Mouse (Mus musculus) cerebellum, postnatal 10 days (tissue): ENCODE data around the gene Pitpnc1.
"Not testable (repeated sequence)": the region's sequence is repeated elsewhere in the genome, so short reads cannot be mapped to it uniquely, and the experiment has no call there.

Experiments
- DNase-seq, 2 experiments: peaks; one replicate each; pipeline ENCODE4 v3.0.0; 2021; ENCODE audit warnings: mixed read lengths in 2 of 2

Gene Pitpnc1

GRCm38 (mm10) chr11:107470521-107471041 is at the start of gene Pitpnc1:
Gene Pitpnc1, minus strand, starts transcription at chr11:107470699.
- peak; percentile 86 to 94 for DNase-seq

- DNase-seq = no peak
Measured at GRCm38 (mm10) chr11:107518645-107519429, 48.3 kb upstream of the Pitpnc1 start.

GRCm38 (mm10) chr11:107516387-107516786 is 45.9 kb upstream of the Pitpnc1 start:
- no peak for DNase-seq

GRCm38 (mm10) chr11:107513047-107513446 is 42.5 kb upstream of the Pitpnc1 start:
- peak; percentile 65 to 82 for DNase-seq

- DNase-seq = peak; percentile 82 to 84
Measured at GRCm38 (mm10) chr11:107511954-107512353, 41.5 kb upstream of the Pitpnc1 start.

DNA sequence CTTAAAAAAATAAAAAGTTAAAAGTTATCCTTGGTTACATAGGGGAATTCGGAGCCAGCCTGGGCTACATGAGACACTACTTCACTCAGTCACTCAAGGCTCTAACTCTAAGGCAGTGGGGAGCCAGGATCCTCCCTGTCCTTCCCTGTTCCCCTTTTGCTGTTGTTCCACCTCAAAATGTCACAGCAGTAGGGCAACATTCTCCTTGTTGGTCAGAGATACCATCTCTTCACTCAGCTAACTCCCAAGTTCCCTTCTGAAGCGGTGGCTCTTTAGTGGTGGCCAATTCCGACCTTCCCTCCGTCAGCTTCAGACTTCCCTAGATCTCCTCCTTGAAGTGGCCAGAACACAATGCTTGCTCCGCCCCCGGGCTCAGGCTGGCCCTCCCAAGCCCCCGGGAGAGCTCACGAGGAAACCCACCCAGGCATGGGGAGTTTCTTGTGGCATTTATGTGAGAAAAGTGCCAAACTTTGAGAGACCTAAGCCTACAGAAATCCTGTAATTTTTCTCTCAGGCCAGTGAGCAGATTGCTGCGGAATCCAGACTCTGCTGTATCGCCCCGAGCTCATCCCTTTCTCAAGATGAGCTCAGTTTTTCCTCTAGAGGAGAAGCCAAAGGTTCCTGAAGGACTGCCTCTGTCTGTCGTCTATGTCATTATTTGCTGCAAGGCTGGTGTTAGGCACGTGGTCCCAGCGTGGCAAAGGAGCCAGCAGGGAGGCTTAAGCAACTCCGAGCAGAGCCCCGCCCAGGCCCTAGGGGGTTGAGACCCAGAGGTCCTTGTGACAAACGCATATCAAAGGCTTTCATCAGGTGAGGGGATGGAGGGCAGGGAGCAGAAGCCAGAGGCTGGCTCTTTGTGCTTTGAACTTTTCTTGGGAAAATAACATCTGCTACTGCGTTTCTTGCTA is 40.1 kb upstream of the Pitpnc1 start:
- DNase-seq = peak in 1 of 2 experiments; percentile 27

DNA sequence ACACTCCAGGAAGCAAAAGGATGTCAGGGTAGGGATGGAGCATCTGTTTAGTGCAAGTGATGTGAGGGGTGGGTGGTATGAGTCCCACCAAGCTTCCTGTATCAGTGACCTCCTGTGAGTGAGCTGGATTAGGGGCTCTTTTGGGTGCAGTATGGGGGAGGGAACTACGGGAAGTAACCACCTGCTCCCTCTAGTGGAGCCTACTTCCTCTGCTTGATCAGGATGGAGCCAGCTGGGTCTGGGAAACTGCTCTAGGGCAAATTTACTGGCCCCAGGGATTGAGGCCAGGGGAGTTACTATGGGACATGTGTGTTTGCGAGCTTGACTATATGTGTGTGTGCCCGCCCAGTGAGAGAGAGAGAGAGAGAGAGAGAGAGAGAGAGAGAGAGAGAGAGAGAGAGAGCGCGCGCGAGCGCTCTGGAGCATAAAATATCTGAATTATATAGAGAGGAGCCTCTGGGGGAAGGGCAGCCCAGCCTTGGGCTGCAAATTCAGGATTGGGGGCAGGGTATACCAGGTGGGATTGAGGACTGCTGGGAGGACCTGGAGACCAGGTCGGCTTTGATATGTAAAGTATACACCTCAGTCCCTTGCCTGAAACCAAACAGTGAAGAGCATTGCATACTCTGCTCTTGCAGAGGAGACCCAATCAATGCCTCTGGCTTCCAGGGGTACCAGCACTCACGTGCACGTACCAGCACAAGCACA is 39.3 kb upstream of the Pitpnc1 start:
- peak; percentile 47 to 53 for DNase-seq

GRCm38 (mm10) chr11:107506260-107506659 is 35.8 kb upstream of the Pitpnc1 start:
- peak; percentile 25 to 38 for DNase-seq

GRCm38 (mm10) chr11:107504364-107504763 is 33.9 kb upstream of the Pitpnc1 start:
- not testable (repeated sequence) for DNase-seq

- DNase-seq = no peak
Measured at GRCm38 (mm10) chr11:107502801-107503200, 32.3 kb upstream of the Pitpnc1 start.

DNA sequence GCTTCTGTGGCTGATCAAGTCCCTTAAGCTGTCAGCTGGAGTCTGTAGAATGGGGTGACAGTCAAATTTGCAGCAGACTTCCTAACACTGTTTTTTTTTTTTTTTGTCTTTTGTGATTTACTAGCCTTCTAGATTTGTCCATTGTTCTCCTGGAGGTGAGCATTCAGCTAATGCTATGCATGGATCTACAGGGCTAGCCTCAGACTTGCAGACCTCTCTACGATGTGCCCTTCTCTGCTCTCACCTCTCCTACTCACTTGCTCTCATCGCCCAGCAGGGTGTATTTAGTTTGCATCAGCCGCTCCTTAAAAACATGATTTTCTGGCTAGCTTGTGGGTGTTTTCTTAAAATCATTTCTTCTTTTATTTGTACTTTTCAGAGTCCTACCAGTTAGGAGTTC is 13.8 kb upstream of the Pitpnc1 start:
- DNase-seq = no peak

DNA sequence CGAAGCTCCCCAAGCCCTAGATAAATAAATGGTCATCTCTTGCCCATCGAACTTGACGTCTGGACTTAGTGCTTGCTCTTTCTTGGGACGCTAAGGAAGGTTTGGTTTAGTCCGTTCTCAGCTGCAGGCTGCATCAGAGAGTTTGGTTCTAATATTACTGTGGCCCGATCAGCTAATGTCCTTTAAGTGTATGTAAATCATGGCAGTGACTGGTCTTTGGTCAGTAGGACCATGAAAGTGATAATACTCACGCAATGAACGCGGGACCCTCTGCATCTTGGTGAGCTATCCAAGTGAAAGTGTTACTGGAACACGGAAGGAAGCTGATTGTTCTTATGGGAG is 9.3 kb upstream of the Pitpnc1 start:
- no peak for DNase-seq

- peak; percentile 99 for DNase-seq
Measured at GRCm38 (mm10) chr11:107479053-107479861, 8.8 kb upstream of the Pitpnc1 start, which contains the start of gene Psmd12. Gene Psmd12, plus strand, starts transcription at chr11:107479484.

DNA sequence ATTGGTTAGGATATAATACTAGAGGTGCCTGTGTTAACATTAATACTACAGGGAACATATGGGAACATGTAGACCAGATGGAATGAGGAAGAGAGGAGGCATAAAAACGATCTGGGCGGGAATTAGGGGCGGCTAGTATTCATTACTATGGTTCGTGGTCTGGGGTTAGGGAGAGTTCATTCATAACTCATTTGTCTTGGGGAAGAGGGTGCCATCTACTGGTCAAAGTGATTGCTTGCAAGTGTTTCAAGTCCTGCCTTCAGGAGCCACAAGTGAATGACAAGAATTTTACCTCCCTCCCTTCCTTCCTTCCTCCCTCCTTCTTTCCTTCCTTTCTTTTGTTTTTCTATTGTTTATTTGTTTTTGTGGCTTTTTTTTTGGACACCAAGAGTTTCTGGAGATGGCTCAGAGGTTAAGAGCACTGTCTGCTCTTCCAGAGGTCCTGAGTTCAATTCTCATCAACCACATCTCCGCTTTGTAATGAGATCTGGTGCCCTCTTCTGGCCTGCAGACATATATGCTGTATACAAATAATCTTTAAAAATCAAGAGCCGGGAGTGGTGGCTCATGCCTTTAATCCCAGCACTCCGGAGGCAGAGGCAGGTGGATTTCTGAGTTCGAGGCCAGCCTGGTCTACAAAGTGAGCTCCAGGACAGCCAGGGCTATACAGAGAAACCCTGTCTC is 2.8 kb upstream of the Pitpnc1 start:
- peak; percentile 72 to 80 for DNase-seq

GRCm38 (mm10) chr11:107472304-107472703 is 1.8 kb upstream of the Pitpnc1 start:
- DNase-seq = no peak

DNA sequence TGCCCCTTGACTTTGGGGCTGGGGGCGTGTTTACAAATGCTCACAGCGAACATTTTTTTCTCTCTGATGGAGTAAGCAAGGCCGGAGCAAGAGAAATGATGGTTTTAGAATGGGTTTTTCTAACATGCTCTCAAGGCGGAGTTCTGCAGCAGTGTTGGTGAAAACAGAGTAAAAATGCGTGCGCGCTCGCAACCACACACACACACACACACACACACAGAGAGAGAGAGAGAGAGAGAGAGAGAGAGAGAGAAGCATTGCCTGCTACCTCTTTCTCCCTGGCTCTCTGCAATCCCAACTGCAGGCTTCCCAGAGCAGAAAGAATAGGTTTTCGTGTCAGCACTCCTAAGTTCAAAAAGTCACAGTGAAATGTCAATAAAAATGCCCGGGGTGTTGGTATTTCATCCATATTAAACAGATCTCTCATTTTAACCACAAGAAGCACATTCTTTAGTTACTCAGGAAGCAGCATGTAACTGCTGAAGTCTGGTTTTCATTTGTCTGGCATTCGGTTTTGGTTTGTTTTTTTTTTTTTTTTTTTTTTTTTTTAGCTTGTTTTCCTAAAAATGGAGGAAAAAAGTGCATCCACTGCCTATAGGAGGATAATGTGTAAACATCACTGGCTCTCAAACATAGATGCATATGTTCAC is 697 bp upstream of the Pitpnc1 start:
- DNase-seq = no peak

- DNase-seq = peak; percentile 84
Measured at GRCm38 (mm10) chr11:107469523-107470371, 752 bp downstream of the Pitpnc1 start.

DNA sequence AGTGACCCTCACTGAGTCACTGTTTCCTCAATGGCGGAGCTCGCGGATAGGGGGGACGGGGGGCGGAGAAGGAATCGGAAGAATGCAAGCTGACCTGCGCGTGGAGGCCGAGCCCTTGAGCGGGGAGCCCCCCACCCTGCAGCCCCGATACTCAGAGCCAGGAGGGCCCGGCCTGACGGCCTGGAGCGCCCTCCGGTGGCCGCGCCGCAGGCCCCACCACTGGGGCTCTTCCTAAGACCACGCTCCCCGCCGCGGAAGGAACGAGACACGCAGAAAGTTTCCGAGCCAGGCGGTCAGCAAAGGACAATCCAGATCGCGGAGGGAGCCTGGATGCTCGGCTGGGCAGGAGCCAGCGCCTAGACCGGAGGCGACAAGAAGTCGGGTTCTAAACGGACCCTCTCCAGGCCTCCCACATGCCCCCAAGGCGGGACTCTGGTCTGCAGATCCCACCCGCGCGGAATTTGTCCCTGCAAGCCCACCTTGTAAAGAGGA is 1.4 kb downstream of the Pitpnc1 start:
- DNase-seq = peak; percentile 91 to 93

DNA sequence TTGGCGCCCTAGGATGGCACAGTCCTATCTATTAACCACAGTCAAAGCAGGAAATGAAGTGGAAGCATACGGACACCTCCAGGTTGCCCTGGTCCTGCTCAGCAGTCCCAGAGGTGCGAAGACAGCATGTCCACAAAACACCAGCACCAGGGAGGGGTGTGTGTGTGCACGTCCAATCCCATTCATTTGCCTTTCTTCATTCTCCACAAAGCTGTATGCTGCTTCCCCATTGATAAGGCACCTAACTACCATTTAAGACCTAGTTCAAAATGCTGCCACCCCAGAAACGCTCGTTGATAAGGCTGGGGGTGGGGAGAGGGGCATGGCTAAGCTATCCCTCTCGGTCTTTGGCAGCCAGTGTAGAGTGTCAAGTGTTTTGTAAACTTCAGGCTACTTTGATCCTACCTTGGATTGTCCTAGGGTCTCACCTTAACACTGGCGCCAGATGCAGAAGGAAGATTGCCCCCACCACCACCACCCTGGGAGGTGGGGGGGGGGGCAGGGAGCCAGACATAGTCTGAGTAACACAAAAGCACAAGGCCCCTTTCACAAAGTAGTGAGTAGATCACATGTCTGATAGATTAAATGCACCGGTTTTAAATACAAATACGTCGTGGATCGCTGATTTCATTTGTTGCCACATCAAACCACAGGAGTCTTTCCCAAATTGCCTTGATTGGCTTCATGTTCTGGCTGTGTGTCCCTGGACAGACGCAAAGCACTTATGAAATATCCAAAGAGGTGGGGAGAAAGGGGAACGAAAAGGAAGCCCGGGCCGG is 2.1 kb downstream of the Pitpnc1 start:
- peak in 1 of 2 experiments; percentile 33 for DNase-seq
